Mouse (Mus musculus): Measurements from ENCODE around the gene Galntl6. TPM values are rescaled to one million over a fixed set of nuclear protein-coding genes. Genes with fewer than 3 reads are reported as not detected.

The Galntl6 gene
- polyA plus RNA-seq (2021), result not detected

- ChIA-PET CTCF (no interaction called here), POLR2A (no interaction called here)
- TF ChIP-seq CTCF (IDR thresholded peaks at IDR 0.05), result no peak
- ATAC-seq, result no peak
- H3K27me3 ChIP-seq, result peaks cover 10% of the 10 kb centered on the region
- in situ Hi-C loops (cut with MboI; ENCODE audit: low pct_unique_long_range_greater_than_20kb), result no loop called here
- DNase-seq (ENCODE audit: low read depth, low spot score), result no peak
These were observed at the start of gene Galntl6 for GRCm38 (mm10) chr8:58912196-58912839. Gene Galntl6 (minus strand): TSS chr8:58912640.

DNA sequence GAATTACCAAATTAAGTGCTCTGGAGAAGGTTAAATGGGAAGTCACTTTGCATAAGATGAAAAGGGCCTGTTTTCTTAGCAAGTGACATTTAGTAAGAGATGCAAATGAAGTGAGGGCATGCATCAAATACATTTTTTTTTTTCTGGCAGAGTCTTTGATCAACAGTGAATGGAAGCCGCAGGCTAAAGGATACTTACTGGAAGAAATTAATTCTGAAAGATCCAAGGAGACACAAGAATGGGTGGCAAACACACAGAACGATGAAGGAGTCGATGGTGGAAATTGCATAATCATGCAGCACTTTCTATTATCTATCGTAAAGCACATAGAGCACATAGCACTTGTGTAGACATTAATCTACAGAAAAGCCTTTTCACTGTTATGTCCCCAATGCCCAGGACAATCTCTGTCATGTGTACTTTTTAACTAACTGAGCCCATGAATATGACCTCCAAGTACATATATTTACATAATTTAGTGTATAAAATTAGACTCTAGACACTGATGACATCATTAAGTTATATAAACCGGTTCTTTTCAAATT is 44.8 kb upstream of the Galntl6 start:
- in situ Hi-C loops (cut with MboI; ENCODE audit: low pct_unique_long_range_greater_than_20kb), result no loop called here
- DNase-seq (ENCODE audit: low read depth, low spot score) (no peak), ATAC-seq (no peak)
- no peak for TF ChIP-seq CTCF (IDR thresholded peaks at IDR 0.05)
- no peaks in the 10 kb centered on the region for H3K27me3 ChIP-seq
- CTCF ChIA-PET, result no interaction called here
- POLR2A ChIA-PET, result no interaction called here

GRCm38 (mm10) chr8:58943773-58944172 is 31.3 kb upstream of the Galntl6 start:
- TF ChIP-seq CTCF (IDR thresholded peaks at IDR 0.05), result no peak
- in situ Hi-C loops (cut with MboI; ENCODE audit: low pct_unique_long_range_greater_than_20kb), result no loop called here
- CTCF ChIA-PET, result no interaction called here

GRCm38 (mm10) chr8:58931066-58931465 is 18.6 kb upstream of the Galntl6 start:
- no peak for DNase-seq (ENCODE audit: low read depth, low spot score)
- no peak for ATAC-seq
- POLR2A ChIA-PET, result no interaction called here

More at GRCm38 (mm10) chr8:58943773-58944172, 31.3 kb upstream of the Galntl6 start:
- DNase-seq (ENCODE audit: low read depth, low spot score) (no peak), ATAC-seq (no peak)
- H3K27me3 ChIP-seq, result no peaks in the 10 kb centered on the region
- POLR2A ChIA-PET, result no interaction called here

DNA sequence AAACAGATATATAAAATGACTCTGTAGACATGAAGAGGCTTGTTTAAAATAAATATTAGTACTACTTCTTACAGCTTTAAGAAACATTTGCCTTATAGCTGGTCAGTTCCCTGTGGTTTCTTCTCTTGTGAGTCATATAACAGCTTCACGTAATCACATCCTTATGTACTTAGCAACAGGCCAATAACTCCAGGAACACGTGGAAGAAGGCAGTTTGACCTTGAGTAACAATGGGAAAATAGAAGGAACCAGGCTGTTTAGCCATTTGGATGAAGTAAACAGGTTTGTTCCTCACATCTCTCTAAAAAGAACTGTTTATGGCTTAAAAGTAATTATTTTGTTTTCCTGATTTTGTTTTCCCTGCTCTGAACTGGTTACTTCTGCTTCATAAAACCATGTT is 2.7 kb upstream of the Galntl6 start:
- TF ChIP-seq CTCF (IDR thresholded peaks at IDR 0.05), result no peak
- H3K27me3 ChIP-seq, result peaks cover 10% of the 10 kb centered on the region
- CTCF ChIA-PET, result no interaction called here
- no peak for ATAC-seq
- DNase-seq (ENCODE audit: low read depth, low spot score), result no peak
- in situ Hi-C loops (cut with MboI; ENCODE audit: low pct_unique_long_range_greater_than_20kb), result no loop called here
- POLR2A ChIA-PET, result no interaction called here

More at GRCm38 (mm10) chr8:58931066-58931465, 18.6 kb upstream of the Galntl6 start:
- in situ Hi-C loops (cut with MboI; ENCODE audit: low pct_unique_long_range_greater_than_20kb), result no loop called here
- peaks cover 5% of the 10 kb centered on the region for H3K27me3 ChIP-seq
- CTCF ChIA-PET, result no interaction called here
- no peak for TF ChIP-seq CTCF (IDR thresholded peaks at IDR 0.05)

DNA sequence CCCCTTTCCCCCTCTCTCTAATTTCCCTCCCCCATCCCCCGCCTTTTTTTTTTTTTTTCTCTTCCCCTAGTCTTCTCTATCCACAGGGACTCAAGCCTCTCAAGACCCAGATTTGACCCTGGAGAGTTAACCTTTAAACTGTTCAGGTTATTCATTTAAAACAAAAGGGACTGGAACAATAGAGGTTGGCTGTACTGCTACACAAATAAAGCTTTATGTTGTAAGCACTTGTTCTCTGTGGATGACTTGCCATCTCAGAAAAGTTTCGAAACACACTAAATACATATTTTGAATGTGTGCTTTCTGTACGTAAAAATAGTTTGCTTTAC is 1.2 kb upstream of the Galntl6 start:
- ATAC-seq, result no peak
- no peak for TF ChIP-seq CTCF (IDR thresholded peaks at IDR 0.05)
- H3K27me3 ChIP-seq, result peaks cover 10% of the 10 kb centered on the region
- POLR2A ChIA-PET, result no interaction called here
- no peak for DNase-seq (ENCODE audit: low read depth, low spot score)
- CTCF ChIA-PET, result no interaction called here
- in situ Hi-C loops (cut with MboI; ENCODE audit: low pct_unique_long_range_greater_than_20kb), result no loop called here

DNA sequence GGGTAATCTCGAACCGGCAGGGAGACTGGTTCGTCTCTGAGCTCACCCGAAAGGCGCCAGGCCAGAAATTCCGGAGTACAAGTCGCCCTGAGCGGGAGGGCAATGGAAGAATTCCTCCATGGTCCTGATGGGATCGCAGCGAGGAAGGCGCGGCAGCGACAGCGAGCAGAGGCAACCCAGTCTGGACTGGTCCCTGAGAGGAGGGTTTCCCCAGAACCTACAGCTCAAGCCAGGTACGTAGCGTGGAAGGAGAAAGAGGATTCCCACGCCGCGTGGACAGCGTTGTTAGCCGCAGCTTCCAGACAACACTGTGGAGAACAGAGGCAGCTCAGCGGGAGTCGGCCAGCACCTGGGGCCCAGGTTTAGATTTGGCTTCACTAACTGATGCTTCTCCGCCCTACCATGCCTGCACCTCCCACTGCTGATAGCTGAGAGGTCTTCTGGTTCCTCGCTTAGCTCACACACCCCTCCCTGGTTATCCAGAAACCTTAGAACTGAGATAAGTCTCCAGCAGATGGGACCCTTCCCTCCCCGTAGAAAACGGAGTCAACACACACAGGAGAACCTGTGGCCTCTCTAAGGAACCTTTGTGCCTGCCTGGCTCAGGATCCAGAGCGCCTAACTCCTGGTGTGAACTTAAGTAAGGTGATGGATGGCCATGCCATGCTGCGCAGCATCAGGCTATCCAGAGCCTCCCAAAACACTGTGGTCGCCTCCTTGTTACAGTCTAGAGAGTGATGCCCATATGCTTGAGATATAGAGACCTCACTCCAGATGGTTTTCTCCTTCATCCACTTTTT is 600 bp upstream of the Galntl6 start:
- no peak for TF ChIP-seq CTCF (IDR thresholded peaks at IDR 0.05)
- CTCF ChIA-PET, result no interaction called here
- H3K27me3 ChIP-seq, result peaks cover 10% of the 10 kb centered on the region
- DNase-seq (ENCODE audit: low read depth, low spot score) (no peak), ATAC-seq (no peak)
- POLR2A ChIA-PET, result no interaction called here
- in situ Hi-C loops (cut with MboI; ENCODE audit: low pct_unique_long_range_greater_than_20kb), result no loop called here

- in situ Hi-C loops (cut with MboI; ENCODE audit: low pct_unique_long_range_greater_than_20kb), result no loop called here
- ChIA-PET CTCF (no interaction called here), POLR2A (no interaction called here)
- H3K27me3 ChIP-seq, result peaks cover 10% of the 10 kb centered on the region
- no peak for TF ChIP-seq CTCF (IDR thresholded peaks at IDR 0.05)
- ATAC-seq (no peak), DNase-seq (ENCODE audit: low read depth, low spot score) (no peak)
These were observed 763 bp downstream of the Galntl6 start, which contains the start of gene BC030500 for GRCm38 (mm10) chr8:58911677-58912076. Gene BC030500 (plus strand): TSS chr8:58911755.

- ATAC-seq, result no peak
- POLR2A ChIA-PET, result no interaction called here
- no peak for DNase-seq (ENCODE audit: low read depth, low spot score)
- CTCF ChIA-PET, result no interaction called here
- in situ Hi-C loops (cut with MboI; ENCODE audit: low pct_unique_long_range_greater_than_20kb), result no loop called here
- peaks cover under 1% of the 10 kb centered on the region for H3K27me3 ChIP-seq
- no peak for TF ChIP-seq CTCF (IDR thresholded peaks at IDR 0.05)
These were observed 8.0 kb downstream of the Galntl6 start for GRCm38 (mm10) chr8:58904465-58904864.

DNA sequence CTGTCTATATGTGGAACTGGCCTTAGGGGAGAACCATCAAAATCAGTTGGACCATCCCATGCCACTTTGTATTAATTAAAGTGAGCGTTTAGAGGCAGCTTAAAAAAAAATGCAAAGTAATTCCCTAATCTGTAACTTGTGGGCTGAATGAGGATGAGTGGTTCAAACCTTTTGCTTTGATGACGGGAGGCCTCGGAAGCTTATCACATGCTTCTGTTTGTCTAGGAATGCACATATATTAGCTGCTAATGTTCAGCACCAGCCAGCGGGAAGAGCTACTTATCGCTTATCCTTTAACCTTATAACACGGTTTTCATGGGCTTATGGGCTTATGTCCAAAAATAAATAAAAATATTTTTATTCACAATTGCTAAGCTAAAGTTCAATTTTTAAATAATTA is 16.5 kb downstream of the Galntl6 start:
- in situ Hi-C loops (cut with MboI; ENCODE audit: low pct_unique_long_range_greater_than_20kb), result loop anchor here (25.0 kb wide), 1 partner anchor 1566 kb away; no protein-coding TSS in a partner anchor
- no peak for ATAC-seq
- DNase-seq (ENCODE audit: low read depth, low spot score), result no peak

DNA sequence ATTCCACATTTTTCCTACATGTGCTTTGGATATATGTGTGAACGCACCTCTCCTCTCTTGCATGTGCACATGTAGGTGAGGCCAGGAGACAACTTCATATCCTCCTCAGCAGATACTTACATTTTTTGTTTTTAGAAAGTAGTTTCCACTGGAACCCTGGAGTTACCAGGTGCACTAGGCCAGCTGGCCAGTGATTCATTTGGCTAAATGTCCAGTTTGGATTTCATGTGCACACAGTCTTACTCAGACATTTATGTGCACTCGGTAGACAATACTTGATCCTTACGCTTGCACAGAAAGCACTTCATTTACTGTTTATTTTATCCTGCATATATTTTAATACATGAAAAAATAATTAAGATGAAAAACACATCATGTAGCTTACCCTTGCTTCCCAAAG is 21.8 kb downstream of the Galntl6 start:
- CTCF ChIA-PET, result no interaction called here
- H3K27me3 ChIP-seq, result no peaks in the 10 kb centered on the region
- POLR2A ChIA-PET, result no interaction called here
- TF ChIP-seq CTCF (IDR thresholded peaks at IDR 0.05), result no peak
- DNase-seq (ENCODE audit: low read depth, low spot score), result no peak
- ATAC-seq, result no peak
- in situ Hi-C loops (cut with MboI; ENCODE audit: low pct_unique_long_range_greater_than_20kb), result loop anchor here (25.0 kb wide), 1 partner anchor 1572 kb away; no protein-coding TSS in a partner anchor

More for the DNA sequence above, 16.5 kb downstream of the Galntl6 start:
- TF ChIP-seq CTCF (IDR thresholded peaks at IDR 0.05), result no peak
- H3K27me3 ChIP-seq, result peaks cover 4% of the 10 kb centered on the region
- CTCF ChIA-PET, result interaction anchor here (1.4 kb wide), 1 partner anchor 12 kb away, joined by 4 read pairs; no protein-coding TSS in a partner anchor
- POLR2A ChIA-PET, result no interaction called here
